ENCODE assay signal across 17 mouse cellular contexts in the genomic region with DNA sequence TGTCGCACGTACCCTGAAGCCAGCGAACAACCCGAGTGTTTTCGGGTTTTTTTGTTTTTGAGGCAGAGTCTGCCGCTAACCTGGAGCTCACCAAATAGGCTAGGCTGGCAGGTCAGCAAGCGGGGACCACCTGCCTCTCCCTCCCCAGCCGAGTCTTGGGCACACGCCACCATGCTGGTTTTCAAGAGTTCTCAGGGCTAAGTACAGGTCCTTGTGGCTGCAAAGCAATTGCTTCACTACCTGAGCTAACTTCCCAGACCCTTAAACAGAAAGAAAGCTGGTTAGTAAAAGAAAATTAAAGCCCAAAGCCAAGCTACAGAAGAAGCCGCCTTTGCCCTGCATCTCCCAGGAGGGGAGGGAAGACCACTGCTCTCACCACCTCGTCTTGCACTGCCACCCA.
DNase-seq lines count a peak whose midpoint lies in the region; ATAC-seq lines count a peak whose summit lies in the region.
"Had no signal": no experiment of that assay in that cellular context is flagged by ENCODE, and none has a peak within 500 bp of the region (broad histone marks: within the 10 kb centered on the region; RNA-seq: fewer than 3 reads in every experiment).

No protein-coding gene starts in this region.

- H3K36me3 ChIP-seq in lung, embryonic 15.5 days = no peaks in the 10 kb centered on the region
- H3K36me3 ChIP-seq in heart, embryonic 12.5 days = no peaks in the 10 kb centered on the region
- H3K36me3 ChIP-seq in forebrain, embryonic 13.5 days (ENCODE audit: poor library complexity, severe bottlenecking) = no peaks in the 10 kb centered on the region
- H3K36me3 ChIP-seq: embryonic facial prominence, embryonic 15.5 days; forebrain, embryonic 15.5 days; hindbrain, embryonic 10.5 days; hindbrain, embryonic 13.5 days had no signal

- no peak overlapping the region for H3K4me3 ChIP-seq in lung, embryonic 15.5 days
- H3K4me3 ChIP-seq in heart, embryonic 12.5 days = no peak overlapping the region
- no peak overlapping the region for H3K4me3 ChIP-seq in forebrain, embryonic 13.5 days
- H3K4me3 ChIP-seq: embryonic facial prominence, embryonic 12.5 days; embryonic facial prominence, embryonic 15.5 days; forebrain, embryonic 15.5 days; hindbrain, embryonic 10.5 days; hindbrain, embryonic 13.5 days had no signal

- no peak for ATAC-seq in lung, embryonic 15.5 days (ENCODE audit: borderline replicate concordance, extremely low read depth, low FRiP score, low TSS enrichment)
- ATAC-seq in heart, embryonic 12.5 days (ENCODE audit: insufficient number of reproducible peaks, low FRiP score) = no peak
- ATAC-seq in forebrain, embryonic 13.5 days = no peak
- ATAC-seq: CD4-positive, CD25-positive, alpha-beta regulatory T cell, adult 4 months; forebrain, embryonic 15.5 days; hindbrain, embryonic 16.5 days had no signal

- peaks cover 7% of the 10 kb centered on the region for H3K4me1 ChIP-seq in lung, embryonic 15.5 days
- H3K4me1 ChIP-seq in heart, embryonic 12.5 days (replicated peaks) = peaks cover 23% of the 10 kb centered on the region
- no peaks in the 10 kb centered on the region for H3K4me1 ChIP-seq in forebrain, embryonic 13.5 days
- H3K4me1 ChIP-seq: embryonic facial prominence, embryonic 12.5 days; forebrain, embryonic 15.5 days; hindbrain, embryonic 10.5 days; hindbrain, embryonic 13.5 days had no signal

- no peaks in the 10 kb centered on the region for H3K27me3 ChIP-seq in lung, embryonic 15.5 days
- no peaks in the 10 kb centered on the region for H3K27me3 ChIP-seq in heart, embryonic 12.5 days (replicated peaks)
- no peaks in the 10 kb centered on the region for H3K27me3 ChIP-seq in forebrain, embryonic 13.5 days
- H3K27me3 ChIP-seq: embryonic facial prominence, embryonic 12.5 days; embryonic facial prominence, embryonic 15.5 days; forebrain, embryonic 15.5 days; hindbrain, embryonic 13.5 days had no signal

- peak; percentile 55 for DNase-seq in lung, postnatal 10 days
- DNase-seq in lung, postnatal 36 days = peak; percentile 69
- DNase-seq in left cerebral cortex, postnatal 36 days (ENCODE audit: low spot score in 2 of 2) = no peak
- DNase-seq: adrenal gland, adult 2 months; cerebellum, adult 11 months; cerebellum, adult 9-11 months; cerebellum, postnatal 25 days had no signal

- intact Hi-C loops in left cerebral cortex, postnatal 36 days (cut with DNase I) = no loop called here

- H3K9ac ChIP-seq in lung, embryonic 15.5 days = no peak overlapping the region
- H3K9ac ChIP-seq in heart, embryonic 12.5 days = no peak overlapping the region
- H3K9ac ChIP-seq in forebrain, embryonic 13.5 days = no peak overlapping the region
- H3K9ac ChIP-seq: embryonic facial prominence, embryonic 12.5 days; embryonic facial prominence, embryonic 15.5 days; forebrain, embryonic 15.5 days; hindbrain, embryonic 13.5 days had no signal

- peak overlapping the region; percentile 69 for H3K27ac ChIP-seq in lung, embryonic 15.5 days
- H3K27ac ChIP-seq in heart, embryonic 12.5 days (ENCODE audit: poor library complexity, severe bottlenecking) = no peak overlapping the region
- H3K27ac ChIP-seq in forebrain, embryonic 13.5 days = no peak overlapping the region
- H3K27ac ChIP-seq: embryonic facial prominence, embryonic 12.5 days; embryonic facial prominence, embryonic 15.5 days; forebrain, embryonic 15.5 days; hindbrain, embryonic 10.5 days; hindbrain, embryonic 13.5 days had no signal

- no peak overlapping the region for H3K4me2 ChIP-seq in lung, embryonic 15.5 days
- H3K4me2 ChIP-seq in heart, embryonic 12.5 days = no peak overlapping the region
- H3K4me2 ChIP-seq in forebrain, embryonic 13.5 days = no peak overlapping the region
- H3K4me2 ChIP-seq: embryonic facial prominence, embryonic 12.5 days; embryonic facial prominence, embryonic 15.5 days; forebrain, embryonic 15.5 days; hindbrain, embryonic 13.5 days had no signal

- whole genome bisulfite sequencing in lung, embryonic 15.5 days = 75% methylated on average over 11 of the region's 11 CpGs
- WGBS in heart, embryonic 12.5 days = 84% methylated on average over 11 of the region's 11 CpGs
- 86% methylated on average over 11 of the region's 11 CpGs for WGBS in forebrain, embryonic 13.5 days

- no peaks in the 10 kb centered on the region; the same call in 1 of the 2 replicates for H3K9me3 ChIP-seq in lung, embryonic 15.5 days
- H3K9me3 ChIP-seq in heart, embryonic 12.5 days (replicated peaks) = 0 out of 2 replicates have a peak, but pooled peaks cover 3% of the 10 kb centered on the region
- no peaks in the 10 kb centered on the region; the same call in 1 of the 2 replicates for H3K9me3 ChIP-seq in forebrain, embryonic 13.5 days (replicated peaks)
- H3K9me3 ChIP-seq: embryonic facial prominence, embryonic 12.5 days; embryonic facial prominence, embryonic 15.5 days; forebrain, embryonic 15.5 days; hindbrain, embryonic 13.5 days had no signal

Comparison
In these comparisons a context has a peak if more than half of its experiments do, and no peak if none do; other contexts are left out.
1. DNase-seq: peak in lung, postnatal 10 days (single experiment) and lung, postnatal 36 days (single experiment); none in left cerebral cortex, postnatal 36 days (0 of 2).